Mouse (Mus musculus) E14TG2a.4 (cell line): Measurements from ENCODE around the gene Relt.

Experiments
- CTCF ChIP-seq: conservative IDR thresholded peaks from 2 replicates; pipeline ENCODE4 v1.5.1; 2014; ENCODE audit warnings: low read length
- NANOG ChIP-seq: IDR thresholded peaks from 2 replicates; pipeline ENCODE4 v1.6.1; 2014; ENCODE audit warnings: borderline replicate concordance, low read length, mixed read lengths
- POU5F1 ChIP-seq: IDR thresholded peaks from 2 replicates; pipeline ENCODE4 v1.6.1; 2014; ENCODE audit warnings: low read length, borderline replicate concordance

DNA sequence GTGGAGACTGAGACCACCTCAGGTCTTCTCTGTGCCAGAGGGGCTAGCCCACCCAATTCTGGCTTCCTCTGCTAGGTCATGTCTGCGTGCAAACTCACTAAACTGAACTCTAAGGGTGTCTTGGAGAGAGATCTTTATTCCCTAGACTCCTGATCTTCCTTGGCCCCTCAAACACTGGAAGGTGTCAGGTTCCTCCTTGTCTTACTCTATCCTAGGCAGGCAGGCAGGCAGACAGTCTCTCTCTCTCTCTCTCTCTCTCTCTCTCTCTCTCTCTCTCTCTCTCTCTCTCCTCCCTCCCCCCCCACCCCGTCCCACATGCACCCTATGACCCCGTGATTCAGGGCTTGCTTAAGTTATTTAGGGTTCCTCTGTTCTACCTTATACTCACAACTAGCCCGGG lies 893 bp downstream of the Relt start:
- no peak for TF ChIP-seq CTCF
- TF ChIP-seq NANOG = no peak
- TF ChIP-seq POU5F1 = no peak
